Mouse (Mus musculus) MEL (cell line): ENCODE results near the gene Wdr41. TPM values are rescaled to one million over a fixed set of nuclear protein-coding genes. Genes with fewer than 3 reads are reported as not detected.

Source experiments
- DNase-seq: peaks from one replicate; pipeline ENCODE4 v3.0.0; 2011; ENCODE audit warnings: low read depth, low spot score
- H3K27ac ChIP-seq: 2 replicates; pipeline ENCODE4 v1.5.1; 2012; ENCODE audit warnings: low read depth, mild to moderate bottlenecking, control low read depth, low read length, moderate library complexity; ENCODE audit not compliant: control insufficient read depth
- H3K27me3 ChIP-seq, 2 experiments: fragments of 150-350 bp in 1 of 2; sonication (generic) in 1 of 2; 2 replicates each; pipeline ENCODE4 v1.6.1; 2012; ENCODE audit warnings: low read length in 2 of 2, mild to moderate bottlenecking in 2 of 2, improper control_type of control experiment in 1 of 2, moderate library complexity in 1 of 2; ENCODE audit not compliant: insufficient read depth in 2 of 2, control insufficient read depth in 1 of 2
- H3K36me3 ChIP-seq, 2 experiments: 2 replicates each; pipeline ENCODE4 v1.6.1; 2012 to 2014; ENCODE audit warnings: low read length in 2 of 2, improper control_type of control experiment in 1 of 2, inconsistent platforms in 1 of 2, mild to moderate bottlenecking in 1 of 2; ENCODE audit not compliant: insufficient read depth in 2 of 2, control insufficient read depth in 1 of 2
- H3K4me1 ChIP-seq, 2 experiments: fragments of 150-350 bp in 1 of 2; sonication (generic) in 1 of 2; 2 replicates each; pipeline ENCODE4 v1.6.1; 2012; ENCODE audit warnings: low read length in 2 of 2, improper control_type of control experiment in 1 of 2, mild to moderate bottlenecking in 1 of 2; ENCODE audit not compliant: insufficient read depth in 2 of 2, control insufficient read depth in 1 of 2
- H3K4me3 ChIP-seq, 2 experiments: fragments of 150-350 bp in 1 of 2; sonication (generic) in 1 of 2; 2 replicates each; pipeline ENCODE4 v1.5.1; 2012; ENCODE audit warnings: low read depth in 2 of 2, low read length in 2 of 2, mild to moderate bottlenecking in 2 of 2, moderate library complexity in 2 of 2, control low read depth in 1 of 2, improper control_type of control experiment in 1 of 2; ENCODE audit not compliant: control insufficient read depth in 1 of 2, insufficient read depth in 1 of 2
- H3K79me2 ChIP-seq: 2 replicates; pipeline ENCODE4 v1.6.1; 2012; ENCODE audit warnings: mild to moderate bottlenecking, low read length, moderate library complexity; ENCODE audit not compliant: control insufficient read depth, poor library complexity, insufficient read depth
- H3K9ac ChIP-seq: 2 replicates; pipeline ENCODE4 v1.6.1; 2012; ENCODE audit warnings: low read depth, mild to moderate bottlenecking, control low read depth, low read length, moderate library complexity; ENCODE audit not compliant: control insufficient read depth, poor library complexity, severe bottlenecking
- H3K9me3 ChIP-seq: fragments of 150-350 bp; sonication (generic); replicated peaks from 2 replicates; pipeline ENCODE4 v1.6.1; 2012; ENCODE audit warnings: mild to moderate bottlenecking, low read length, improper control_type of control experiment, moderate library complexity; ENCODE audit not compliant: insufficient read depth
- BHLHE40 ChIP-seq: IDR thresholded peaks from 2 replicates; pipeline ENCODE4 v1.6.1; 2012; ENCODE audit warnings: low read depth, mild to moderate bottlenecking, inconsistent platforms, low read length, improper control_type of control experiment, borderline replicate concordance
- CHD2 ChIP-seq: IDR thresholded peaks from 2 replicates; pipeline ENCODE4 v1.6.1; 2011; ENCODE audit warnings: low read length, improper control_type of control experiment
- CTCF ChIP-seq, 3 experiments: IDR thresholded peaks in 2 of 3; conservative IDR thresholded peaks in 1 of 3; 2 replicates each; pipeline ENCODE4 v1.5.1; 2011 to 2012; ENCODE audit warnings: low read length in 3 of 3, low read depth in 2 of 3, mild to moderate bottlenecking in 2 of 3, improper control_type of control experiment in 1 of 3, inconsistent platforms in 1 of 3, mixed read lengths in 1 of 3, moderate library complexity in 1 of 3; ENCODE audit not compliant: control insufficient read depth in 1 of 3, insufficient read depth in 1 of 3, poor library complexity in 1 of 3, severe bottlenecking in 1 of 3
- ELF1 ChIP-seq: IDR thresholded peaks from 2 replicates; pipeline ENCODE4 v1.6.1; 2014; ENCODE audit warnings: low read depth, mild to moderate bottlenecking, inconsistent platforms, low read length, improper control_type of control experiment, moderate library complexity
- ETS1 ChIP-seq: IDR thresholded peaks from 2 replicates; pipeline ENCODE4 v1.6.1; 2012; ENCODE audit warnings: low read depth, mild to moderate bottlenecking, inconsistent platforms, low read length, improper control_type of control experiment, moderate library complexity
- HCFC1 ChIP-seq: IDR thresholded peaks from 2 replicates; pipeline ENCODE4 v1.6.1; 2012; ENCODE audit warnings: low read depth, mild to moderate bottlenecking, inconsistent platforms, low read length, improper control_type of control experiment, moderate library complexity
- KAT2A ChIP-seq: conservative IDR thresholded peaks from 2 replicates; pipeline ENCODE4 v1.6.1; 2012; ENCODE audit warnings: low read depth, low read length, improper control_type of control experiment, inconsistent platforms
- MAX ChIP-seq: IDR thresholded peaks from 2 replicates; pipeline ENCODE4 v1.6.1; 2011; ENCODE audit warnings: low read length, improper control_type of control experiment
- MXI1 ChIP-seq: IDR thresholded peaks from 2 replicates; pipeline ENCODE4 v1.6.1; 2011; ENCODE audit warnings: mild to moderate bottlenecking, low read depth, low read length, improper control_type of control experiment
- MYC ChIP-seq: IDR thresholded peaks from 2 replicates; pipeline ENCODE4 v1.6.1; 2011; ENCODE audit warnings: low read depth, mild to moderate bottlenecking, low read length, improper control_type of control experiment, moderate library complexity
- NRF1 ChIP-seq: IDR thresholded peaks from 2 replicates; pipeline ENCODE4 v1.6.1; 2014; ENCODE audit warnings: low read depth, mild to moderate bottlenecking, inconsistent platforms, low read length, improper control_type of control experiment, moderate library complexity; ENCODE audit not compliant: poor library complexity, insufficient read depth, severe bottlenecking
- POLR2A ChIP-seq, 2 experiments: IDR thresholded peaks; 2 replicates each; pipeline ENCODE4 v1.6.1; 2011 to 2012; ENCODE audit warnings: low read length in 2 of 2, mild to moderate bottlenecking in 2 of 2, control low read depth in 1 of 2, improper control_type of control experiment in 1 of 2, low read depth in 1 of 2, moderate library complexity in 1 of 2; ENCODE audit not compliant: control insufficient read depth in 1 of 2, insufficient read depth in 1 of 2, poor library complexity in 1 of 2
- POLR2AphosphoS2 ChIP-seq: IDR thresholded peaks from 2 replicates; pipeline ENCODE4 v1.6.1; 2011; ENCODE audit warnings: low read length, improper control_type of control experiment
- RAD21 ChIP-seq: IDR thresholded peaks from 2 replicates; pipeline ENCODE4 v1.6.1; 2011; ENCODE audit warnings: mild to moderate bottlenecking, low read depth, low read length, improper control_type of control experiment
- TAL1 ChIP-seq: IDR thresholded peaks from 2 replicates; pipeline ENCODE4 v1.6.1; 2012; ENCODE audit warnings: mild to moderate bottlenecking, inconsistent platforms, low read length, moderate library complexity, mixed read lengths
- TBP ChIP-seq: IDR thresholded peaks from 2 replicates; pipeline ENCODE4 v1.8.0; 2011; ENCODE audit warnings: low read depth, low read length, improper control_type of control experiment
- USF1 ChIP-seq: IDR thresholded peaks from 2 replicates; pipeline ENCODE4 v1.6.1; 2014; ENCODE audit warnings: low read depth, mild to moderate bottlenecking, inconsistent platforms, low read length, improper control_type of control experiment, moderate library complexity
- USF2 ChIP-seq, 2 experiments: IDR thresholded peaks; 2 replicates each; pipeline ENCODE4 v1.6.1; 2011 to 2012; ENCODE audit warnings: improper control_type of control experiment in 2 of 2, low read length in 2 of 2, borderline replicate concordance in 1 of 2, inconsistent platforms in 1 of 2, low read depth in 1 of 2, mild to moderate bottlenecking in 1 of 2; ENCODE audit not compliant: insufficient read depth in 1 of 2
- ZNF384 ChIP-seq: IDR thresholded peaks from 2 replicates; pipeline ENCODE4 v1.6.1; 2012; ENCODE audit warnings: low read depth, mild to moderate bottlenecking, inconsistent platforms, low read length, improper control_type of control experiment
- polyA plus RNA-seq, 2 experiments: library from polyadenylated mRNA; stranded (reverse) in 1 of 2; unstranded in 1 of 2; fragments of >175 nt in 1 of 2; fragments of >200 nt in 1 of 2; gene quantifications; 2 replicates each; pipeline versions ENCODE4 v1.2.1 to v1.2.4; 2012; ENCODE audit warnings: low replicate concordance in 2 of 2, low read depth in 1 of 2; ENCODE audit not compliant: insufficient read length in 2 of 2, insufficient read depth in 1 of 2, missing spikeins in 1 of 2
- total RNA-seq: library from RNA; depleted of rRNA; stranded (reverse); fragments of 300-350 nt; gene quantifications from 2 replicates; pipeline ENCODE4 v1.2.3, GENCODE M21; 2012

The Wdr41 gene
- total and polyA plus RNA-seq, 3 experiments = 14.3 TPM; not detected in 1

DNA sequence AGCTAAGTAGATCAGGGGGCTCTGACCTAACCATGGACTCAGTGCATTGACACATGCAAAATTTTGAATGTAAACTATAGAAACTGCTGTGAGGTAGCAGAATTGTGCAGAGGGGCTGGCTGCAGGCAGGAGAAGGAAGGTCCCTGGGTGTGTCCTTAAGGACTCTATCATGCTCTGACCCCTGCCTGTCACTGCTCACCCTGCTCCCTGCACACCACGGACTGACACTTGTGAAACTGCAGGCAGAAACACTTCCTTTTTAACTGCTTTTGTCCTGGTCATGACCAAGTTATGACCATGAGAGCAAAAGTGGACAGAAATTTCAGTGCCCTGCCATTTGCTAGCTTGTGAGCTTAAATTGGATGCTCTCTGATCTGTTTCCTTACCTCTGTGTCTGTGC, 68.0 kb downstream of the Wdr41 start:
- Histone ChIP-seq H3K9ac (no peak overlapping the region), H3K9me3 (no peaks in the 10 kb centered on the region), H3K79me2 (no peaks in the 10 kb centered on the region), H3K27ac (no peak overlapping the region), H3K27me3 (no peaks in the 10 kb centered on the region; a peak in 1 of 4 replicates), H3K4me1 (no peaks in the 10 kb centered on the region), H3K36me3 (no peaks in the 10 kb centered on the region), H3K4me3 (no peak overlapping the region)
- no peak for TF ChIP-seq MAX
- TF ChIP-seq CHD2 = no peak
- TF ChIP-seq USF2 (IDR thresholded peaks at IDR 0.05; ENCODE audit: borderline replicate concordance in 1 of 2, insufficient read depth in 1 of 2, low read depth in 1 of 2, low read length in 2 of 2) = no peak
- TF ChIP-seq ETS1 = no peak
- no peak for DNase-seq

DNA sequence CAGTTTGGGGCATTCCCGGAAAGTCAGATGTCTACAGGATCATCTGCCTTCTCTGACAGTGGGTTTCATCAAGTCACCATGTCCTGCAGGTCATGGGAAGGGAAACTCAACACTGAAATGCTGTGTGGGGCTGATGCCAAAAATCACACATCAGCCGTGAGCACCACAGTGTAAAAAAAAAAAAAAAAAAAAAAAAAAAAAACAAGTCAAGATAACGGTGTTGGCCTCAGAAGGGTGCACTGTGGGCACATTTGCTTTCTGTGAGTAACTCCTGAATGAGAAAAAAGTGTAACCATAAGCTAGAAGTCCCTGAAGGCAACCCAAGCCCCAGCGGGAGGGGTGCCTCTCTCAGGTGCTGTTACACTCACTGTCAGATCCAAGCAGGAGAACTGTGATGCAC, 74.3 kb downstream of the Wdr41 start:
- H3K4me3 ChIP-seq = no peak overlapping the region
- no peaks in the 10 kb centered on the region for H3K4me1 ChIP-seq
- H3K36me3 ChIP-seq = no peaks in the 10 kb centered on the region
- no peaks in the 10 kb centered on the region for H3K27me3 ChIP-seq
- H3K9ac ChIP-seq = no peak overlapping the region
- H3K79me2 ChIP-seq = no peaks in the 10 kb centered on the region
- no peaks in the 10 kb centered on the region for H3K9me3 ChIP-seq
- no peak overlapping the region for H3K27ac ChIP-seq
- DNase-seq = no peak
- TF ChIP-seq ZNF384 = peak; percentile 57
- no peak for TF ChIP-seq RAD21

DNA sequence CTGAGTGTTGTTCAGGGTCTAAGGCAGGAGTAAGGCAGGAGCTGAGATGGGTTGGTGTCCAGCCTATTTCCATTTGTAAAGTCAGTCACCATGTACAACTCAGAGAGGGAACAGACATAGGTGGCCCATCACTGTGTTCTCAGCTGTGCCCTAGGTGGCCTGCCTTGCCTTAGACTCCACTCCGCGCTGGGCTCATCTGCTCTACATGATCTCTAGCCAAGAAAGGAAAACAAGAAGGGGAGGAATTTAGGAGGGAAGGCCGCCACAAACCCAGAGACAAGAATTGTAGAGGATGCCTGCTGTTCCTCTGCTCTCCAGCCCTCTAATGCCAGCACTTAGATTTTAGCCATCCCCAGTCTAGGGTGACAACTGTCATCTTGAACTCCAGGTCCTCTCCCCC, 76.3 kb downstream of the Wdr41 start:
- Histone ChIP-seq H3K9ac (no peak overlapping the region), H3K4me1 (no peaks in the 10 kb centered on the region), H3K4me3 (no peak overlapping the region), H3K79me2 (no peaks in the 10 kb centered on the region), H3K27ac (no peak overlapping the region), H3K36me3 (no peaks in the 10 kb centered on the region), H3K27me3 (no peaks in the 10 kb centered on the region), H3K9me3 (no peaks in the 10 kb centered on the region)
- no peak for DNase-seq
- TF ChIP-seq POLR2A (IDR thresholded peaks at IDR 0.05; ENCODE audit: control insufficient read depth in 1 of 2, insufficient read depth in 1 of 2, low read depth in 1 of 2, low read length in 2 of 2, poor library complexity in 1 of 2) (no peak), MXI1 (no peak), BHLHE40 (no peak), MYC (no peak), TBP (no peak), CTCF (IDR thresholded peaks at IDR 0.05 in 2 of 3, conservative IDR thresholded peaks at IDR 0.05 in 1 of 3; ENCODE audit: control insufficient read depth in 1 of 3, insufficient read depth in 1 of 3, low read depth in 2 of 3, low read length in 3 of 3, poor library complexity in 1 of 3, severe bottlenecking in 1 of 3) (no peak), TAL1 (no peak), RAD21 (no peak), HCFC1 (no peak), NRF1 (no peak), USF1 (no peak), POLR2AphosphoS2 (no peak), ELF1 (no peak), KAT2A (no peak)
